Mouse (Mus musculus): Measurements from ENCODE around the gene Rprd1b.

GRCm38 (mm10) chr2:158039662-158040061, 11.4 kb downstream of the Rprd1b start:
- TF ChIP-seq CTCF (IDR thresholded peaks at IDR 0.05; ENCODE audit: extremely low read depth, insufficient read depth, low read length), result no peak
- no peak for TF ChIP-seq POLR2A (IDR thresholded peaks at IDR 0.05; ENCODE audit: extremely low read depth, insufficient read depth, low read length)

Measured in cortical plate, adult 2 months (tissue).